Mouse (Mus musculus) adrenal gland, adult 8-10 months (tissue): ENCODE measurements around the gene Rufy4. TPM values are rescaled to one million over a fixed set of nuclear protein-coding genes. Genes with fewer than 3 reads are reported as not detected.
"Not testable (repeated sequence)": the region's sequence is repeated elsewhere in the genome, so short reads cannot be mapped to it uniquely, and the experiment has no call there.

Experiments used
- DNase-seq: peaks from one replicate; pipeline ENCODE4 v3.0.0; 2022
- total RNA-seq, 4 experiments: library from RNA; stranded (reverse); gene quantifications; 2 replicates each; pipeline ENCODE4 v1.2.4; 2022

Rufy4 gene
- total RNA-seq, 4 experiments from 2014 or later, result 1.3 to 4.4 (median 2.8) TPM

GRCm38 (mm10) chr1:74151091-74151490 lies 25.8 kb downstream of the Rufy4 start:
- no peak for DNase-seq

GRCm38 (mm10) chr1:74153461-74154184 lies 28.3 kb downstream of the Rufy4 start, which contains the start of gene Cxcr2:
TSS of gene Cxcr2 (plus strand) at chr1:74153989.
- no peak for DNase-seq

- no peak for DNase-seq
Measured at GRCm38 (mm10) chr1:74155435-74156012, 30.2 kb downstream of the Rufy4 start.

- DNase-seq, result no peak
Measured at GRCm38 (mm10) chr1:74156381-74156910, 31.1 kb downstream of the Rufy4 start.

GRCm38 (mm10) chr1:74159613-74160012 lies 34.3 kb downstream of the Rufy4 start:
- DNase-seq, result not testable (repeated sequence)

DNA sequence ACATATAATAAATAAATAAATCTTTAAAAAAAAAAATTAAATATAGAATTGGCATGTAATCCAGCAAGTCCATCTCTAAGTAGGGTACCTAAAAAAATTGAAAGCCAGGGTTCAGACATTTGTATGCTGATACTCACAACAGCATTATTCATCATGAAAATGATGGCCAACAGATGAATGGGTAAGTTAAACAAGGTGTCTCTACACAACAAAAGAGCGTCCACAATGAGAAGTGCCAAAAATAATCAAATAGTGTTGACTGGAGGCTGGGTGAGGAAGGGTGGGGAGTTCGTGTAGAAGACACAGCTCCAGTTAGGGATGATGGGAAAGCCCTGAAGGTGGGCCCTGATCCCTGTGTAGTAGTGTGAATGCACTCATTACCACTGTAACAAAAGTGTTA lies 34.7 kb downstream of the Rufy4 start:
- no peak for DNase-seq

DNA sequence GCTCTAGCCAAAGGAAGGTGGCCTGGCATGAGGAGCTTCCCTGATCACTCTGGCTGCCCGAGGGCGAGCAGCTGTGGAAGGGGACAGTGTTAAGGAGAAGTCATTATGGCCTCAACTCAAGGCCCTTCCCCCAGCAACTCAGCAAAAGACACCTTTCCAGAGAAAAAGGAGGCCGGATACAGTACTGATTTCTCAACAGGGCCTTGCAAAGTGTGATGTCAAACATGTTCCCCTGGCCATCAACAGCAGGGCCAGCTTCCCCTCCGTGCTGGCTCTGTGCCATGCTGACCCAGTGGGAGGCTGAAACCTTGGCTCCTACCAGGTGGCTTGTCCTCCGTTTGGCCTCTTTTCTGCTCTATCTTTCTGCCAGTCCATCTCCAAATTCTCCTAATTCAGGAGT lies 41.8 kb downstream of the Rufy4 start:
- no peak for DNase-seq

GRCm38 (mm10) chr1:74169721-74170120 lies 44.4 kb downstream of the Rufy4 start:
- DNase-seq, result no peak

DNA sequence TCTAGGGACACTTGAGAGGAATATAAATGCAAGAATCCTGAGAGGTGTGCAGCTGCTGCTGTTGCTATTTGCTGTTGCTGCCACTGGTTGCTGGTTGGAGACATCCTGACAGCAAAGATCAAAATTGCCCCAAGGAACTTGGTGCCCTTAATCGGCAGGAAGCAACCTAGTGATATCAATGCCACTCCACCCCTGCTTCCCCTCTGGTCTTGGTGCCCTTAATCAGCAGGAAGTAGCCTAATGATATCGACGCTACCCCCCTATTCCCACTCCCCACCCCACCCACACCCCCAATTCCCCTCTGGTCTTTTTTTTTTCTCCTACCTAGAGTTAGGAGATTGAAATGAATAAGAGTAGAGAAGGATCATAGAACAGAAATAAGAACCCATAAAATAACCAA lies 47.4 kb downstream of the Rufy4 start:
- no peak for DNase-seq

DNA sequence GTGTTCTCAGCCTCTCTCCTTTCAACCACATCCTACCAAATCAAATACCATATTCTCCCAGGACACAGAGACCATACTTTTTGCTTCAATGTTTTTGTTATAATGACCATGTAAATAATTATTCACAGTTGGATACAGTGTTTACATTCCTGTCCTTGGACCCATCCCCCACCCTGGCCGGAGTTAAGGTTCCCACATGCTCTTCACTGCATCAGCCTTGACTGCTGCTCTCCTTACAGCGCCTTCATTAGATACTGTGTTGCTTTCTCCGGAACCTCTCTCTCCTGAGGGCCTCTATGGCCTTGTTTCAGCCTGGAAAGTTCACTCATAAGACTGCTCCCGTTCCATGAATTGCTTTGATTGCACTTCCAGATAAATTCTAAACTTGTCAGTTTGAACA lies 50.4 kb downstream of the Rufy4 start:
- DNase-seq, result no peak

DNA sequence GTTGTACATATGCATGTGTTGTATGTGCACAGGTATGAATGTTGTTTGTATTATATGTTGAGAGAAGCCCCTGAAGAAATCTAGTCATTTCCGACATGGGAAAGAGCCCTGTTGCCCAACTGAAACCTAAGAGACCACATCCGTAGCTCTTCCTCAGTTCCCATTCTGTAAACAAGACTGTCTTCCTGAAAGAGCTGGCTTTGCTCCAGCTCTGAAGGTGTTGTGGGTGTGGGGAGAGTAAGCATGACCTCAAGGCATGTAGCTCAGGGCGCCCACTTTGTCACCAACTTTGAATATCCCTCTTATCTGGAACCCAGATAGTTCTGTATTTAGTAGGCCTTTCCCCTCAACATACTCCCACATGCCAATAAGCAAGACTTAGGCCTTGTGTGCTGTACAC lies 53.3 kb downstream of the Rufy4 start:
- no peak for DNase-seq

DNA sequence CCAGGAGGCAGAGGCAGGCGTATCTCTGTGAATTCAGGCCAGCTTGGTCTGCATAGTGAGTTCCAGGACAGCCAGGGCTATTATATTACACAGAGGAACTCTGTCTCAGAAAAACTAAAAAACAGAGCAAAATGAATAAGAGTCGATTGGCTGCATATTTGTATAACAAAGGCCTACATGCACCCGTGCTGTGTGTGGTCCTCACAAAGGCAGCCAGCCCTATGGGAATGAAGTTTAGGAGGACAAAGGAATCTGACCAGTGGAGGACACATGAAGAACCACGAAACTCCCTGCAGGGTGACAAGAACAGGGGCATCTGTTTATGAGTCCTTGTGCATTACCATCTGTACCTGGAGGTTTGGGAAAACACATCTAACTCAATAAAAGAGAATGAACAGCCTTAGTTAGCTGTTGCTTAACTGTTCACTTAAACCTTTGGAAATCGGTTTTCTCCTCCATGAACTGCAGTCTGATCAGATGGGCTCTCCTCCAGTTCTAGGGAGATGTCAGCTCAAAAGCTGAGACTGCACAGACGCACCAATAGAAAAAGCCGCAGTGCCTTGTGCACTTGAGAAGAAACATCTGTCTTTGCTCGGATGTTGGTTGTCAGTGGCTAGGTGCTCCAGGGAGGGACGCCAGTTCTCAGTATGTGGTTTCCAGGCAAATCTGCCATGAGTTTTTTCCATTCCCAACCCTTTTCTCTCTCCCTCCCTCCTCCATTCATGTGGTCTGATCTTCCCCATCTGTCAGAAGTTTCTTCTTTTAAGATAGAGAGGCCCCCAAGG lies 54.5 kb downstream of the Rufy4 start:
- no peak for DNase-seq

- no peak for DNase-seq
Measured at GRCm38 (mm10) chr1:74181462-74181861, 56.1 kb downstream of the Rufy4 start.

GRCm38 (mm10) chr1:74183006-74183405 lies 57.7 kb downstream of the Rufy4 start:
- DNase-seq, result no peak

- no peak for DNase-seq
Measured at GRCm38 (mm10) chr1:74190471-74190870, 65.1 kb downstream of the Rufy4 start.

- DNase-seq, result no peak
Measured at GRCm38 (mm10) chr1:74192711-74193110, 67.4 kb downstream of the Rufy4 start.

GRCm38 (mm10) chr1:74194445-74194844 lies 69.1 kb downstream of the Rufy4 start, which contains the start of gene Cxcr1:
TSS of gene Cxcr1 (minus strand) at chr1:74194631.
- DNase-seq, result no peak

DNA sequence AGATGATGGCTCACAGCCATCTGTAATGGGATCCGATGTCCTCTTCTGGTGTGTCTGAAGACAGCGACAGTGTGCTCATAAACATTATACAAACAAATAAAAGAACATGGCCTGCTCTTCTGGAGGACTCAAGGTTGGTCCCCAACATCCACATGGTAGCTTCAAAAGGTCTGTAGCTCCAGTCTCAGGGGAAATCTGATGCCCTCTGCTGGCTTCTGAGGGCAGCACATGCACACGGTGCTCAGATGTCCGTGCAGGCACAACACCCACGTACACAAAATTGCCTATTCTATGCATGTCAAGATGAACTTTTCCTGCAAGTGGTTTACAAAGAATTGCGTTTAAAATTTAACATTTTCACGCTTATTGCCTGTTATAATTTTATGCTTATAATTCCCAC lies 70.6 kb downstream of the Rufy4 start:
- DNase-seq, result no peak

DNA sequence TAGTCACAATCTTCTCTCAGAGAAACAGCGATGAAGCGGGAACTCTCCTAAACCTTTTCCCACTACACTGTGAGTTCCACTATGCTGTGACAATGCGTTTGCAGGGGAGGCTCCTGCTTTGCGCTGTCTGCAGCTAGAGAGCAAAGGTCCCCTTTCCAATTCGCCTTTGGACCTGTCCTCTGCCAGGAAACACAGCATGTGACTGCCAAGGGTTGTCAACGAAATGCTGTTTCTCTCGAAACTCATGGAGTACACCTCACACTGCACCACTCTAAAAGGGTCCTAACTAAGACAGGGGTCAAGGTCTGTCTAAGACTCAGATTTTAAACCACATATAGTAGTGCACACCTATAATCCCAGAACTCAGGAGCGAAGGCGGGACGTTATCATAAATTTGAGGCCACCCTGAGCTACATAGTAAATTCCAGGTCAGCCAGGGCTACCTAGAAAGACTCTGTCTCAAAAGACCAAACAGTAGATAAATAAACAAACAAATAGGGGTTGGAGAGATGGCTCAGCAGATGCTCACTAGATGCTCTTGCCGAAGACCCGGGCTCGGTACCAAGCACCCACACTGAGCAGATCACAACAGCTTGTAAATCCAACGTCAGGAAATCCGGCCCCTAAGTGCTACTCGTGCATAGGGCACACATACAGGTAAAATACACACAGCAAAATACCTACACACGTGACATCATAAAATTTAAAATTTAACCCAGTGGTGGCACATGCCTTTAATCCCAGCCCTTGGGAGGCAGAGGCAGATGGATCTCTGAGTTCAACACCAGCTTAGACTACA lies 71.5 kb downstream of the Rufy4 start:
- DNase-seq, result no peak
